Mouse (Mus musculus) adrenal gland, adult 18-20 months (tissue): Measurements from ENCODE around the gene Trappc6a. TPM values are rescaled to one million over a fixed set of nuclear protein-coding genes. Genes with fewer than 3 reads are reported as not detected.
A peak's percentile ranks its signal among the peaks of the same experiment; 100 is the strongest.
"Not testable (repeated sequence)": the region's sequence is repeated elsewhere in the genome, so short reads cannot be mapped to it uniquely, and the experiment has no call there.

Experiments used
- DNase-seq, 2 experiments: peaks; one replicate each; pipeline ENCODE4 v3.0.0; 2021 to 2022; ENCODE audit warnings: low spot score in 2 of 2
- total RNA-seq, 2 experiments: library from RNA; stranded (reverse); gene quantifications; 1 replicate in 1 of 2; 2 replicates in 1 of 2; pipeline ENCODE4 v1.2.3; 2021

Gene Trappc6a
- total RNA-seq, 2 experiments from 2014 or later = 70.0 to 92.4 TPM

DNA sequence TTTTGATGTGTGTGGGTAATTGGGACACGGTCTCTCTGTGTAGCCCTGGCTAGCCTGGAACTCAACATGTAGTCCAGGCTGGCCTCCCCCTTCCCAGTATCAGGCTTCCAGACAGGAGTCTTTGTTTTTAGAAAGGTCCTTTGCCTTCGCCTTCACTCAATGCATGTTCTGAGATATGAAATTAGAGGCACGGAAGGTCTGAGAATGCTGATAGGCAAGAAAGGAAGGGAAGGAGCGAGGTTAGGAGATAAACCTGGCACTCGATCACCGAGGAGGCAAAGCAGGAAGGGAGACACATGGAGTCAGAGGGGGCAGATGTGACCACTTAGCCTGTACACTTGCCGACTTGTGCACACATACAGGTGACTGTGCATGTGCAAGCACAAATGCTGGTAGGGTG, 21.6 kb upstream of the Trappc6a start:
- no peak for DNase-seq

DNA sequence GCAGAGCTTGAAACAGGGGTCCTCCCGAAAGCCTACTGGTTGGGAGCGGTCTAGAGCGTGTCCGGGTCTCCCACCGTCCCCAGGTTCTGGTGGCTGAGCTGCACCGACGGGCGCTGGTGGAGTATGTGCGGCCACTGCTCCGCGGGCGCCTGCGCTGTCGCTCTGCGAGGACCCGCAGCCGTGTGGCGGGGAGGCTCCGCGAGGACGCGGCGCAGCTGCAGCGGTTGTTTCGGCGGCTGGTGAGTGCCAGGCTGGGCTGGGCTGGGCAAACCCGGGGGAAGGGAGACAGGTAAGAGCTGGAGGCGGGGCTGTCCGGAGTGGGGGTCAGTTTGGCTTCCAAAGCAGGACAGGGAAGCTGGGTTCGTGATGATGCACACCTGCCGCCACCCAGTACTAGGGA, 18.7 kb upstream of the Trappc6a start:
- DNase-seq = no peak

DNA sequence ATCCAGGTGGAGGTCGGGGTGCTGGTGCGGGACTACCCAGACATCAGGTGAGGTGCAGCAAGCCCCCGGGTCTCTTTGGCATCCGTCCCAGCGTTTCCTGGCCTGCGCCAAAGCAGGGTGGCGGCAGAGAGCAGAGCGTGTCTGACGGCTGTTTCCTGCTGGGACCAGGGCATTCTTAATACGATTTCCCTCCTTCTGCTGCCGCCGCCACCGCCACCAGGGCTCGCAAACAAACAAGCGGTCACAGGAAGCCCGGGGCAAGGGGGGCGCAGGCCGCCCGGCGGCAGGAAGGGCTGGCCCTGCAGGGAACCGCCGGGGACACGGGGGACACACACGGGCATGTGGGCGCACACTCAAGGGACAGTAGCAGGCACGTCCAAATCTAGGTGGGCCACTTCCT, 16.5 kb upstream of the Trappc6a start:
- DNase-seq = peak; percentile 55 to 63

DNA sequence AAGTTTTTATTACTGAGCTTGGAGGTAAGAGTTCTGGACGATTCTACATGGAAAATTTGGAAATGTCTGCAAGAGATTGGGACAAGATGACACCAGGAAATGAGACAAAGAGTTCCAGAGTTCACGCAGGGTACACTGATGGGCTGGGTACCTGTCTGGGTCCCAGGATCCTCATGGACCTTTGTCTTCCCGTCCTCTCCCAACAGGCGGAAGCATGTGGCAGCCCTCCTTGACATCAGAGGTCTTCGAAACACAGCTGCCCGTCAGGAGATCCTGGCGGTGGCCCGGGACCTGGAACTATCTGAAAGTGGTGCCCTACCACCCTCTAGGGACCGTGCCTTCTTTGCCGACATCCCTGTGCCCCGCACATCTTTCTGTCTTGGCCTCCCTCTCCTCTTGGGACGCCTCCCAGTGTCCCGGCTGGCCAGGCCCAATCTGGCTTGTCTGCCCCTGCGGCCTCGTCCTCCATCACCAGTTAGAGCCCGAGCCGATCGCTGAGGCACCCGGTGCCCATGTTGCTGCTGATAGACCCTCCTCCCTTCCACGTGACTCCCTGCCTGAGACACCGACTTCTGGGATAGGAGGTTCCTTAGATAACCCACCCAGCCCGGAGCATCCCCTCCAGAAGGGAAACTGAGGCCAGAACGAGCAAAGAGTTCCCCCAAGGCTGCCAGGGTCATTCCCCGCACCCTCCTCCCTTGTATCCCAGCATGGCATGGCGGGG, 13.3 kb upstream of the Trappc6a start:
- DNase-seq = no peak

DNA sequence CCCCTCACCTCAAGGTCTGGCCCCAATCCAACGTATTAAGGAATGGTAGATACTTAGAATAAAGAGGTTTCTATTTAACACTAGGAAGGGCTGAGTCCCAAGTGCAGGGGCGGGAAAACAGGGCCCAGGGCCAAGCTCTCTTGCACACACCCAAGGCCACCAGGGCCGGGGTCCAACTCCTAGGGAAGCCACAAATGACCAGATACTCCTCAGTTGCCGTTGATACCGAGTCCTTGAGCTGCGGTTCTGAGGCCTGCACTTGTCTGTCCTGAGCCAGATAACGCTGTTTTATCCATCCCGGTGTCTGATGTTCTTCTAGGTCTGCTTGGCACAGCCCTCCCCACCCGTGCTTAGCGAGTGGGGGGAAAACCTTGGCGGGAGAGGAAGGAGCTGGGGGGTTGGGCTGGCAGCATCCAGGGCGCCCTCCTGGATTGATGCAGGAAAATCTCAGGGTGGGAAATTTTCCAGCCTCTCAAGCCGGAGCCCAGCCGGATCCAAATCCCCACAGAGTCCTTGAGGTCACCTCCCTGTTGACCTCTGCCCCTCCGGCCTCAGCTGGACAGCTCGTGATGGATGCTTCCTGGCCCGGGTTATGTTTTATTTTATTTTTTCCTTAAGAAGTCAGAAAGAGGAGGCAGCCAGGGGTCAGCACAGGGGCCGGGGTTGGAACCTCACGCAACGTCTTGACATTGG, 12.5 kb upstream of the Trappc6a start:
- peak; percentile 51 to 64 for DNase-seq

DNA sequence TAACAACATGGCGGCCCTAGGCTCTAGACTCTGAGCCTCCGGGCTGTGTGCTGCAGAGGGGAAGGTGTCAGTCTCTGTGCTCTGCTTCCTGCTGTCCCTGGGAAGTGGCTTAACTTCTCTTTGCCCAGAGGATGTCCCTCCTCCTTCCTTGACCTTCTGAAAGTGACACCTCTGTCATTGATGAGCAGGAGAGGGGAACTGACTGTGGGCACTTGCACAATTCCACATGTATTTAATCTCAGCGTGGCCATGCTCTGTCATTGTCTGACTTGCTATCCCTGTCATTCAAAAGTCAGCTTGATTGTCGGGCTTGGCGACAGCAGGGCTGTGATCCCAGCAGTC, 12.0 kb upstream of the Trappc6a start:
- DNase-seq = no peak

DNA sequence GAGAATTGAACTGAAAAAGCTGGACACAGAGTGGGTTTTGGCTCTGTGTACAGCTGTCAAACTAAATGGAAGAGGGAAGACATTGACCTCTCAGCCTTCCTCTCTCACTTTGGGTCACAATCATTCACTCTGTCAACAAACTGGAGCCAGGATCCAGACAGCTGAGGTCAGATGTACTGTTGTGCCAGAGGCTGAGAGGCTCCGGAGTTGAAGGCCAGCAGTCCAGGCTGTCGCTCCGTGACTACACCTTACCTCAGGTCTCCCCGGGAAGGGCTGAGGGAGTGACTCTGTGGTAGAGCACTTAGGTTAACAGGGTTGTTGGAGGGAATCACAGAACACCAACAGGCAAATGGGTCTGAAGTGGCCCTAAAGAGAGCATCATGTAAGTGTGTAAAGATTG, 9.9 kb upstream of the Trappc6a start:
- peak in 1 of 2 experiments; percentile 50 for DNase-seq

DNA sequence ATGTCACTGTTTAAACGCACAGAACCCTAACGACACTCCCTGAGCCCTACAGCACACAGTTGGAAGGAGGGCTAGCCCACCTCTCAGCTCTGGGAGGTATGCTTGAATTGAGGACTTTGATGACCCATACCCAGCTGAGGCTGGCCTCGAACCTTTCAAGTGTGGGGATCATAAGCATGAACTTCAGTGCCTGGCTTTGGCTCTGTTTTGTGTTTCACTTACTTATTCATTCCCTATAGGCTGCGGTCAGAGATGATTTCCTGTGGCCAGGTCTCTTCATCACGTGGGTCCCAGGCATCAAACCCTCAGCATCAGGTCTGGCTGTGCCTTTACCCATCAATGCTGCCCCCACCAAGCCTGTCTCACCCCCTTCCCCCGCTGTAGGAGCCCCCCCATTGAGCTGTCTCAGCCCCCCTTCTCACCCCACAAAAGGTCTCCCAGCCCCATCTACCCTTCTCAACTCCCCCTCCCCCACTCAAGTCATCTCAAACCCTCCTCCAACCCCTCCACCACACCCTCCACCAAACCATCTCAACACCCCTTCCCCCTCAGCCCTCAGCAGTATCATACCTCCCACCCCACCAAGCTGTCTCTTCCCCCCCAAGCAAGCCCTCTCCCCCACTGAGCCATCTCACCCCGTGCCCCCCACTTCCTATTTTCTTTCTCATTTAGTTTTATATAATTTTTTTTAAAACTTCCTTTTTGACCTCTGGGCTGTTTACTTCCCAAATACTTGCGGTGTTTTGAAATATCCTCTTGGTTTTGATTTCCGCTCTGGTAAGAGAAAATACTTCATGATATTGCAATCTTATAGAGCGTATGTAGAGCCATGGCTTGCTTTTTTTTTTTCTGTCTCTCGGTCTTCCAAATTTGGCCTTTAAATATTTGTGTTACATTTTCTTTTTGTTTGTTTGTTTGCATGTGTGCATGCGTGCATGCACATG, 7.5 kb upstream of the Trappc6a start:
- no peak for DNase-seq

DNA sequence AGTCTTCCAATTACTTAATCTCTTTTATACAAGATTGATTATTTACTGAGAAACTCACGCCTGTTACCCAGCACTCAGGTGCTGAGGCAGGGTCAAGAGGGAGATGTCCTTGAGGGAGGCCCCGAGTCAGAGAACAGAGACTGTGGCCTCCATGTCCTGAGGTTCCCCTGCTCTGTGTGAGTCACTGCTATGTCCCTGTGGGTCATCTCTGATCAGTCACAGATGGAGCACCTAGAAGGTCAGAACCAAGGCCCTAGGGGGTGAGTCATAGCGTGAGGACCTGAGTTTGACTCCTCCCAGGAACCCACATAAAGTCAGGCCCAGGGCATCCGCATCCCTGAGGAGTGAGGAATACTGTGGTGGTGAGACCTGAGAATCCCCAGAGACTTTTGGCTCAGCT, 6.5 kb upstream of the Trappc6a start:
- peak in 1 of 2 experiments; percentile 55 for DNase-seq

DNA sequence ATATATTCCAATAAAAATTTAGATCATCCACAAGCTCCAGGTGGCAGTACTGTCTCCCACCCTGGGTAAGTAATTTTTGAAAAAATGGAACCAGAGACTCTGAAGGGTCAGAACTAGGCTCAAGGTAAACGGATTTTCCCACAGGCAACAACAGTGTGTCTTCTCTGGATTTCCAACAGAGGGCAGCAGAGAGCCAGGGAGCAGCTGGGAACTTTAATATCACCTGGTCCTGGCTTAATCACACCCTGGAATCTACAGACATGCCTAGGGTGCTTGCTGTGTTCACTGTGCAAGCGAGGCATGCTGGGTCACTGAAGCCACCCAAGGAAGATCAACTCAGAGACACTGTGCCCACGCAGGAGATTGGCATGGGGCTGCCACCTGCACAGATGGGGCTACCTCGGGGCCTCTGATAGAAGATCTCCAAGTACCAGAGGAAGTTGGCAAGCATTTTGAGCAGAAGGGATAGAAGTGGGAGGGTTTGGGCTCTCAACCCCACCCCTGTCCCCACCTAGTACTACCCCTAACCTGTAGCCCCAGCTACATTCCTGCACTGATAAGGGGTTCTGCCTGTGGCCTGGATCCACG, 4.6 kb upstream of the Trappc6a start:
- DNase-seq = peak; percentile 53 to 57

DNA sequence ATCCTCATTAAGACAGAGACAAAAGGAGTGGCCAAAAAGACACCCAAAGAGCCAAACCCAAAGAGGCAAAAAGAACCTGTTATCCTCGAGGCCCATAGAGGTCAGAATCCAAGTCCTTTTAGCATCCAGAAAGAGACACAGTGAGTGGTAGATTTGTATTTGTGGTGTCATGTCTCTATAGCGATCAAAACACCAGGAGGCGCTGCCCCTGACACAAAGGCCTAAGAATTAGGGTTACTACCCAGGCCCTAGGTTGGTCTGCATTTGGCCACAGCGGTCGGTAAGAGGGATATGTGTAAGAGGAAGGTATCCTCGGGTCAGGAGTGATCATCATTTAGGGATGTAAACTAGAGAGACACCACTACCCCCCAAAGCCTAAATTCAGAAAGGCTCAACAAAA, 1.9 kb upstream of the Trappc6a start:
- DNase-seq = no peak

DNA sequence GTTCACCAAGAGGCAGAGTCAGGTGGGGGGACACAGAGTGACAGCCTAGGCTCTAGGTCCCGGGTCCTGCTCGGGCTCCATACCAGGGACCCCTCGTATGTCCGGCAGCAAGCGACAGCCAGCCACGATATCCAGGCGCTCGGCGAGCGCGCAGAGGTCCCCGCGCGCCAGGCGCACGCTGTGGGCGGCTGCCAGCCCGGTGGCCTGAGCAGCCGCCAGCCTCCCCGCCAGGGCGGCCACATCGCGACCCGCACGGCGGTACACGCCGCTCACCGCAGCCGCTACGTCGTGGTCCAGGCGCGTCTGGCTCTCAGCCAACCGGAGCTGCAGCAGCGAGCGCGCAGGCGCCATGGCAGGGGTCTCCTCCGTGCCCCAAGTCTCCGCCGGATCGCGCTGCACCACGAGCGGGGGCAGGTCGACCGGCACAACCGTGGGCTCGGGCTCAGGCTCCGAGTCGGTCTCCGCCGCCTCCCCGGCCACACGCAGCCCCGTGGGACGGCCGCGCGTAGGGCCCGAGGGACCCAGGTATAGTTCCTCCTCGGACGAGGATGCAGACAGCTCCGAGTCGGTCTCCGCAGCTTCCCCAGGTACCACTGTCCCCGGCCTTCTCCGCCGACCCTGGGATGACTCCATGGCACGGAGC, 1.1 kb upstream of the Trappc6a start:
- DNase-seq = peak; percentile 61 to 71

DNA sequence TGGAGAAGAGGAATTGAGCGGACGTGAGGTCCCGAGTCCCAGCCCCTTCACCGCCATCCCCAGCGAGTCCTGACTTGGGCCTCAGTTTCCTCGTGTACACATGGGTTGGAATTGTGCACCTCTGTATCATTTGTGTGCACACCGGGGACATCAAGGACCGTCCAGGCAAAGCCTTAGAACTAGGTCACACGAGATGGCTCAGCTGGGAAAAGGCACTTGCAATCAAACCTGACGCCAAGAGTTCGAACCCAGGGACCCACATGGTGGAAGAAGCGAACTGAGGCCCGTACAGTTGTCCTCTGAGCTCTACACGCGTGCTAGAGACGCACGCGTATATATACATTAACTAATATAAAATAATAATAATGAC, 598 bp upstream of the Trappc6a start:
- DNase-seq = no peak

DNA sequence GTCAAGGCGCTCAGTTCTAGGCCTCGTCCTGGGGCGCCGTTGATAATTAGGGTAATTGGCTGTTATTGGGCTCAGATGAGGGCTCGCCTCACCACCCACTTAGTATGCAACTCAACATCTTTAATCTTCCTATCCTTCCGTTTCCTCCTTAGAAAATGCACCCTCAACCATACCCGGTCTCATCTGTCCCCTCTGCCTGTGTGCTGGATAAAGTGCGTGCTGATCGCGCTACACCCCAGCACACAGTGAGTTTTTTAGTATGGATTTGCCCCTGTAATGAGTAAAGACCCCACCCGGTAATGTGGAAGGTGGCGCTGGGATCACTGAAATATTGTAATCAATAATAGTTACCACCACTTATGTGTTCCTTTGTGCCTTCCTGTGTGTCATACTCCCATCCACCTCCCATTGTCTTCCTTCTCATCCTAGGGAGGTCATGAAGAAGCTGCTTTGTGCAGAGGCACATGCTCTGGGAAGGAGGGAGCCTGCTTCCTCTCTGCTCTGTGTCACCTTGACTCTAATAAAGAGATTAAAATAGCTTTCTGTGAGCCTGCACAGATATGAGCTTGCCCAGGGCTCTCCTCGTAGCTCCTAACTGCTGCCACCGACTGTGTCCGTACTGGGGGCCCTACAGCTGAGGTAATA, 851 bp downstream of the Trappc6a start:
- DNase-seq = no peak

DNA sequence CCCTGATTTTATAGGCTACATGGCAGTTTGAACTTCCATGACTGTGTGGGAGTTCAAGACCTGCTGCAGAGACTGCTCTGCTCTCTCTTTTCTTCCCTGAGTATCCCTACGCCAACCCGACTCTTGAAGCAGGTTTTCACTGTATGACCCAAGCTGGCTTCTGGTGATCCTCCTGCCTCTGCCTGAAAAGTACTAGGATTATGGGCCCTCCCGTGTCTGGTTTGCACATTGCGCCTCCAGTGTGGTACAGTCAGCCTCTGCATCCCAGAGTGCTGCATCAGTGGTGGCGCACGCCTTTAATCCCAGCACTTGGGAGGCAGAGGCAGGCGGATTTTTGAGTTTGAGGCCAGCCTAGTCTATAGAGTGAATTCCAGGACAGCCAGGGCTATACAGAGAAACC, 1.6 kb downstream of the Trappc6a start:
- no peak for DNase-seq

DNA sequence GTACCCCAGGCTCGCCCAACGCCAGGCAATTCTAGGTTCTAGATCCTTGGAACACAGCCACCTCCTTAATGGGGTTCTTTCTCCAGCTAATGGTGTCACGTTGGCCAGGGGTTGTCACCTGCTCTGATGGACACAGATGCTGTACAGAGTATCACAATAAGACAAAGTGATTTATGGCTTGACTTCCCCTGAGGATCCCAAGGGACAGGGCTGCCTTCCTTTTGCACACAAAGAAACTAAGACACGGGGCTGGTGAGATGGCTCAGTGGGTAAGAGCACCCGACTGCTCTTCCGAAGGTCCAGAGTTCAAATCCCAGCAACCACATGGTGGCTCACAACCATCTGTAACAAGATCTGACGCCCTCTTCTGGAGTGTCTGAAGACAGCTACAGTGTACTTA, 3.7 kb downstream of the Trappc6a start:
- not testable (repeated sequence) for DNase-seq

DNA sequence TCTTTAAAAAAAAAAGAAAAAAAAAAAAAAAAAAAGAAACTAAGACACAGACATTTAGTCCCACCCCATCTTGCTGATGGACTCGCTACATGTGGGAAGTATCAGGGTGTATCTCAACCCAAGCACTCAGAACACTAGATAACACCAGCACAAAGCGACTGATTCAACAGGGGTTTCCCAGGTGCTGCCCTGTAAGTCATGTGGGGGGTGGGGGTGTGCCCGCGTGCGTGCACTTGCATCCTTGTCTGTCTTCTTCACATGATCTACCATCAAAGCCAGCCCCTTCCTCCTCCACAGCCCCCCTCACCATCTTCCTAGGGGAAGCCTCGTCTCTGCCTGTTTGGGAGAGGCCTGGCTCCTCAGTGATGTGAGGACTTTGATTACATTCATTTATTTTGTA, 4.2 kb downstream of the Trappc6a start:
- no peak for DNase-seq

DNA sequence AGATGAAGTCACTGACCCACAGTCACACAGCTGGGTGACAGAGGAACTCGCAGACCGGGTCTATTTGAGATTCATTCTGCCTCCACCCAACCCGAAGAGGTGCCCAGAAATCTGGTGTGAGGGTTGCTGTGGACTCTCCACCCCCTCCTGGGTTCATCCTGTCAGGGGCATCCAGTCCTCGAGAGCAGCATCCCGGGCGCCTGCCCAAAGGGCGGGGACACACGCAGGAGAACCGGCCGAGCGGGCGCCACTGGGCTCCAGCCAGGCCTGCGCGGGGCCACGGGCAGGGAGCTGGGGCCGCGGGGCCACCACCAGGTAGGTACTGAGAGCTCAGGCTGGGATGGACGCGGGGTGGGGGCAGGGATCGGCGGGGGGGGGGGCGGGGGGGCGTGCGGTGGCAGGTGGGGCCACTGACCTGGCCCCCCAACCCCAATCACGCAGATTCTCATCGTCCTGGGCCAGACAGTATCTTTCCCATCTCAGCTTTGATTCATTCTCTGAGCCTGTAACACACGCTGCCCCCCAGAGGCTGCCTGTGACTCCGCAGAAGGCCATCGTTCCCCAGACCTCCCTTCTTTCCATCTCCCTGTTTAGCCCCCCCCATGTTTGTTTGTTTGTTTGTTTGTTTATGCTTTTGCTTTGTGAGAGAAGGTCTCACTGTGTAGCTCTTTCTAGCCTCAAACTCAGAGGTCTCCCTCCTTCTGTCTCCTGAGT, 9.6 kb downstream of the Trappc6a start, which contains the start of gene Nkpd1:
Gene Nkpd1 (plus strand): TSS at position 187 of the 714 bp plus-strand sequence.
- no peak for DNase-seq

DNA sequence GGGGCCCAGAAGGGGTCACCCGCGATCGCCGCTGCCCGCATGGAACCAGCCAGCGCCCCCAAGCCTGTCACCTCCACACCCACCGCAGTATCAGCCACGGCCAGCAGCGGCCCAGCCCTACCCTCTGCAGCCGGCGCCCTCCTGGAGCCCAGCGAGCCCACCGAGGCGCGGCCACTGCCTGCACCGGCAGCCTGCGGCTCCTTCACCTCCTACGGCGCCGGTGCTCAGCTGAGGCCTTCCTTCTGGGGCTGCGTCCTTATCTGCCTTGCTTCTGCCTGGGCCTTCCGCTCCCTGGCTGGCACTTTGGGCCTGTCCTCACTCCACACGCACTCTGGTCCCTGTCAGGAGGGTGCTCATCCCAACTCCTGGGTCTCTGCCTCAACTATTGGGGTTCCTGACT, 11.8 kb downstream of the Trappc6a start:
- no peak for DNase-seq
